Mouse (Mus musculus) neural tube, embryonic 11.5 days (tissue): Measurements from ENCODE around the gene Pacs2. TPM values are rescaled to one million over a fixed set of nuclear protein-coding genes. Genes with fewer than 3 reads are reported as not detected.

Experiments used
- ATAC-seq: fragments of 200-750 bp; cut with Nextera tagmentation; 2 replicates; pipeline ENCODE4 v1.8.0; 2017; ENCODE audit warnings: moderate number of reproducible peaks, mild to moderate bottlenecking, moderate TSS enrichment, moderate library complexity; ENCODE audit not compliant: insufficient read depth, low FRiP score, low TSS enrichment
- DNase-seq: peaks from one replicate; pipeline ENCODE4 v3.0.0-alpha.2; 2015; ENCODE audit warnings: low spot score
- H3K27ac ChIP-seq: fragments of 300-500 bp; sonication (generic); 2 replicates; pipeline ENCODE4 v1.5.1; 2014; ENCODE audit warnings: low read depth, mild to moderate bottlenecking, low read length
- H3K27me3 ChIP-seq: fragments of 300-500 bp; sonication (generic); 2 replicates; pipeline ENCODE4 v1.6.1; 2014; ENCODE audit warnings: mild to moderate bottlenecking, low read length, mixed read lengths; ENCODE audit not compliant: control insufficient read depth, insufficient read depth
- H3K36me3 ChIP-seq: fragments of 300-500 bp; sonication (generic); 2 replicates; pipeline ENCODE4 v1.6.1; 2014; ENCODE audit warnings: mild to moderate bottlenecking, low read length, moderate library complexity, mixed read lengths; ENCODE audit not compliant: control insufficient read depth, insufficient read depth
- H3K4me1 ChIP-seq: fragments of 300-500 bp; sonication (generic); 2 replicates; pipeline ENCODE4 v1.6.1; 2014; ENCODE audit warnings: low read length, mixed read lengths; ENCODE audit not compliant: control insufficient read depth, insufficient read depth
- H3K4me2 ChIP-seq: fragments of 300-500 bp; sonication (generic); 2 replicates; pipeline ENCODE4 v1.6.1; 2014; ENCODE audit warnings: low read depth, mild to moderate bottlenecking, moderate library complexity
- H3K4me3 ChIP-seq: fragments of 300-500 bp; sonication (generic); 2 replicates; pipeline ENCODE4 v1.5.1; 2014; ENCODE audit warnings: low read depth, low read length
- H3K9ac ChIP-seq: fragments of 300-500 bp; sonication (generic); 2 replicates; pipeline ENCODE4 v1.6.1; 2014; ENCODE audit warnings: mild to moderate bottlenecking, low read length
- H3K9me3 ChIP-seq: fragments of 300-500 bp; sonication (generic); 2 replicates; pipeline ENCODE4 v1.6.1; 2016; ENCODE audit warnings: low read length; ENCODE audit not compliant: control insufficient read depth
- WGBS: fragments of 180-500 bp; shearing (Covaris S2); extraction: QIAGEN DNeasy Blood & Tissue Kit; methylation state at CpG from one replicate; pipeline ENCODE4 v1.1.7; 2014; 5-methylcytosine and 5-hydroxymethylcytosine counted together
- polyA plus RNA-seq: library from polyadenylated mRNA; unstranded; fragments of >200 nt; fragmentation: Nextera tagmentation; extraction: Ambion mirVana; gene quantifications from 2 replicates; pipeline ENCODE4 v1.2.1, GENCODE M21; 2014

Gene Pacs2
- polyA plus RNA-seq, 1 experiment from 2014 or later, result 25.1 TPM

GRCm38 (mm10) chr12:113016976-113017375, 2.7 kb downstream of the Pacs2 start:
- Histone ChIP-seq H3K4me2 (no peak overlapping the region), H3K27me3 (no peaks in the 10 kb centered on the region), H3K36me3 (peaks cover 3% of the 10 kb centered on the region), H3K9me3 (no peaks in the 10 kb centered on the region), H3K9ac (0 out of 2 replicates have a peak overlapping the region, but pooled peaks have one; percentile 4), H3K4me3 (no peak overlapping the region), H3K4me1 (peaks cover 26% of the 10 kb centered on the region), H3K27ac (no peak overlapping the region)
- DNase-seq, result no peak
- WGBS, result 80% methylated on average over 8 of the region's 8 CpGs
- no peak for ATAC-seq

- H3K9ac ChIP-seq, result no peak overlapping the region
- no peak overlapping the region for H3K4me2 ChIP-seq
- H3K27me3 ChIP-seq, result no peaks in the 10 kb centered on the region
- no peaks in the 10 kb centered on the region for H3K9me3 ChIP-seq
- WGBS, result 78% methylated on average over 9 of the region's 9 CpGs
- DNase-seq (no peak), ATAC-seq (no peak)
- H3K4me1 ChIP-seq, result peaks cover 26% of the 10 kb centered on the region
- peaks cover 3% of the 10 kb centered on the region for H3K36me3 ChIP-seq
- no peak overlapping the region for H3K27ac ChIP-seq
- H3K4me3 ChIP-seq, result no peak overlapping the region
Observed at GRCm38 (mm10) chr12:113017429-113017984, 3.2 kb downstream of the Pacs2 start.

- Histone ChIP-seq H3K27ac (no peak overlapping the region), H3K4me2 (no peak overlapping the region), H3K36me3 (peaks cover 3% of the 10 kb centered on the region), H3K9ac (no peak overlapping the region), H3K4me3 (no peak overlapping the region), H3K9me3 (no peaks in the 10 kb centered on the region), H3K4me1 (peaks cover 14% of the 10 kb centered on the region), H3K27me3 (no peaks in the 10 kb centered on the region)
- DNase-seq (no peak), ATAC-seq (no peak)
- 88% methylated on average over 4 of the region's 4 CpGs for WGBS
Observed at GRCm38 (mm10) chr12:113018763-113019162, 4.5 kb downstream of the Pacs2 start.

- H3K36me3 ChIP-seq, result peaks cover 5% of the 10 kb centered on the region
- ATAC-seq, result no peak
- no peak for DNase-seq
Observed at GRCm38 (mm10) chr12:113021488-113021887, 7.2 kb downstream of the Pacs2 start.

GRCm38 (mm10) chr12:113023082-113023481, 8.8 kb downstream of the Pacs2 start:
- Histone ChIP-seq H3K9me3 (no peaks in the 10 kb centered on the region), H3K4me2 (no peak overlapping the region), H3K27me3 (no peaks in the 10 kb centered on the region), H3K4me1 (0 out of 2 replicates have a peak, but pooled peaks cover 3% of the 10 kb centered on the region), H3K27ac (no peak overlapping the region), H3K4me3 (no peak overlapping the region), H3K36me3 (peaks cover 5% of the 10 kb centered on the region), H3K9ac (no peak overlapping the region)
- WGBS, result 93% methylated on average over 4 of the region's 4 CpGs
- ATAC-seq (no peak), DNase-seq (no peak)

More at GRCm38 (mm10) chr12:113021488-113021887, 7.2 kb downstream of the Pacs2 start:
- peaks cover 4% of the 10 kb centered on the region; the same call in 1 of the 2 replicates for H3K4me1 ChIP-seq
- no peak overlapping the region for H3K9ac ChIP-seq
- no peaks in the 10 kb centered on the region for H3K27me3 ChIP-seq
- H3K9me3 ChIP-seq, result no peaks in the 10 kb centered on the region
- no peak overlapping the region for H3K27ac ChIP-seq
- no peak overlapping the region for H3K4me3 ChIP-seq
- no peak overlapping the region for H3K4me2 ChIP-seq

GRCm38 (mm10) chr12:113026557-113026956, 12.2 kb downstream of the Pacs2 start:
- WGBS, result 100% methylated on average over 1 of the region's 1 CpGs
- no peak overlapping the region for H3K4me2 ChIP-seq
- ATAC-seq, result no peak
- H3K4me1 ChIP-seq, result 0 out of 2 replicates have a peak, but pooled peaks cover 9% of the 10 kb centered on the region
- no peak overlapping the region for H3K4me3 ChIP-seq
- no peak overlapping the region for H3K27ac ChIP-seq
- H3K9me3 ChIP-seq, result no peaks in the 10 kb centered on the region
- H3K27me3 ChIP-seq, result no peaks in the 10 kb centered on the region
- peaks cover 2% of the 10 kb centered on the region; the same call in 1 of the 2 replicates for H3K36me3 ChIP-seq
- no peak overlapping the region for H3K9ac ChIP-seq
- no peak for DNase-seq

- H3K36me3 ChIP-seq, result peaks cover 2% of the 10 kb centered on the region; the same call in 1 of the 2 replicates
- ATAC-seq, result no peak
- H3K9ac ChIP-seq, result no peak overlapping the region
- WGBS, result 97% methylated on average over 2 of the region's 2 CpGs
- H3K4me3 ChIP-seq, result no peak overlapping the region
- H3K27me3 ChIP-seq, result no peaks in the 10 kb centered on the region
- DNase-seq, result no peak
- no peak overlapping the region for H3K27ac ChIP-seq
- no peak overlapping the region for H3K4me2 ChIP-seq
- no peaks in the 10 kb centered on the region for H3K9me3 ChIP-seq
- H3K4me1 ChIP-seq, result peaks cover 12% of the 10 kb centered on the region; the same call in 1 of the 2 replicates
Observed at GRCm38 (mm10) chr12:113027495-113027894, 13.2 kb downstream of the Pacs2 start.

- Histone ChIP-seq H3K9ac (no peak overlapping the region), H3K36me3 (peaks cover 2% of the 10 kb centered on the region; the same call in 1 of the 2 replicates), H3K27ac (0 out of 2 replicates have a peak overlapping the region, but pooled peaks have one; percentile 56), H3K4me2 (no peak overlapping the region), H3K4me3 (no peak overlapping the region), H3K9me3 (no peaks in the 10 kb centered on the region), H3K4me1 (peaks cover 13% of the 10 kb centered on the region), H3K27me3 (no peaks in the 10 kb centered on the region)
- DNase-seq (peak; percentile 44), ATAC-seq (peak; percentile 70)
- 50% methylated on average over 5 of the region's 5 CpGs for WGBS
Observed at GRCm38 (mm10) chr12:113028067-113028466, 13.8 kb downstream of the Pacs2 start.

GRCm38 (mm10) chr12:113028898-113029297, 14.6 kb downstream of the Pacs2 start:
- no peak for DNase-seq
- 66% methylated on average over 9 of the region's 9 CpGs for WGBS
- no peak overlapping the region for H3K4me2 ChIP-seq
- no peak for ATAC-seq
- H3K36me3 ChIP-seq, result peaks cover 2% of the 10 kb centered on the region; the same call in 1 of the 2 replicates
- H3K9ac ChIP-seq, result no peak overlapping the region
- H3K27me3 ChIP-seq, result no peaks in the 10 kb centered on the region
- no peaks in the 10 kb centered on the region for H3K9me3 ChIP-seq
- no peak overlapping the region for H3K4me3 ChIP-seq
- H3K27ac ChIP-seq, result peak overlapping the region; percentile 56; the same call in 1 of the 2 replicates
- peaks cover 13% of the 10 kb centered on the region for H3K4me1 ChIP-seq
